Mouse (Mus musculus) stomach, postnatal 0 days (tissue): ENCODE results near the gene Efl1.

Experiments
- CTCF ChIP-seq: IDR thresholded peaks from 2 replicates; pipeline ENCODE4 v1.5.1; 2016; ENCODE audit warnings: antibody characterized with exemption, low read depth, mild to moderate bottlenecking, moderate library complexity
- EP300 ChIP-seq: optimal IDR thresholded peaks from 2 replicates; pipeline ENCODE3; 2016; ENCODE audit warnings: antibody characterized with exemption

DNA sequence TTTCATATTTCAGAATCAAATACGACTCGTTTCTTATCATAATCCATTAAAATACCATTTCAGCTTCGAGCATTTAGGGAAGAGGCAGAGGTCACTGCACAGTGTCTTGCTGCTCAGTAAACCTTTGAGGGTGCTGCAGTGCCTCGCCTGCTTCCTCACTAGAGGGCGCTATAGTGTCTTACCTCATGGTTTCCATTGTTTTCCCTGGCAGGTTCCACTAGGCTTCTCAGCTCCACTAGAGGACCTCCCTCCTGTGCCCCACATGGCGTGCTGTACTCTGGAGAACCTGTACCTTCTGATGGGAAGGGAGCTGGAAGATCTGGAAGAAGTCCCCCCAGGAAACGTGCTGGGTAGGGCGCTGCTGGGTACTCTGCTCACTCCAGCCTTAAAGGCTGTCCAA lies 49.3 kb downstream of the Efl1 start:
- TF ChIP-seq CTCF, result peak; percentile 60
- TF ChIP-seq EP300, result no peak
